Mouse (Mus musculus): Measurements from ENCODE around the gene Aph1a.

DNA sequence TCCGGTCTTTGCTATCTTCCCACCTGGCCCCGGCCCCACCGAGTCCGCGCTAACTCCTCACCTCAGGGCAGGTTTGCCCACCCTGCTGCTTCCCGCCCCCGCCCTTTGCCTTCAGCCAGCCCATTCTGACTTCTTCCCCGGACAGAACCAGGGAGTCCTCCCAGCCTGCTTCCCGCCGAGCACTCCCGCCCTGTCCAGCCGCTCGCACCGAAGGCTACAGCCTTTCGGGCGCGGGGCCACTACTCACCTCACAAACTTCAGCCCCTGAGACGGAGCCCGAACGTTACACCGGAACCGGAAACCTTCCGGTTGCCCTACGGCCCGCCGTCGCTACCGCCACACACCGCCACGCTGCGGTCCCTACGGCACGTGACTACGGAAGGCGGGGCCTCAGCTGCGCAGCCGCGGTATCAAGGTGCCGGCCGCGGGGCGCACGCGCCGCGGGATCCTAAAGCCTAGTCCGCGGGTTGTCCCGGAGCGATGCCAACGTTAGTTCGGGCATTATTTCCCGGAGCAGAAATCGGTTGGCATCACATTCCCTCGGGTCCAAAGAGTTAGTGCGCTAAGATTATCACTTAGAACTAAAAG, 38.2 kb upstream of the Aph1a start, which contains the start of gene Prpf3:
- TF ChIP-seq POLR2A (IDR thresholded peaks at IDR 0.05; ENCODE audit: borderline replicate concordance, extremely low read depth, low read depth, low read length) (no peak; the same call in 1 of the 2 replicates), CTCF (IDR thresholded peaks at IDR 0.05; ENCODE audit: insufficient read depth, low read length) (no peak)

Data from lung, adult 2 months (tissue).